ENCODE assay signal across 8 mouse cellular contexts in the genomic region with DNA sequence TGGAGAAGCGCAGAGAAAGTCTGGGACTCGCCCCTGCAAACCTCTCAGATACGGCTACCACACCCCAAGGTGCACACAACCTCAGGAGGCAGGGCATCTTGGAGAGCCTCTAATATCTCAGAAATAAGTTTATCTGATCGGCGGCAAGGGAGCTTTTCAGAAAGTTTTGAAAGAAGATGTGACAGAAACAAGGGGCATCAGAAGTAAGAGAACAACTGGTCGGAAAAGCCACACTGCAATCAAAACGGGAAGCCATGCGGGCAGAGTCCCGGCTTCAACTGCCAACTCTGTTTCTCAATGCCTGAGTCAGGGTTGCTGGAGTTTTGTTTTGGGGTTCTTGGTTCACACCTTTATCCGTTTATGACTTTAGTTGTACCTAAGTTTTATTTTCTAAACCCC. TPM values are rescaled to one million over a fixed set of nuclear protein-coding genes. Genes with fewer than 3 reads are reported as not detected.
DNase-seq lines count a peak whose midpoint lies in the region; ATAC-seq lines count a peak whose summit lies in the region.

No protein-coding gene starts in this region.

- peak overlapping the region; percentile 71 for H3K4me3 ChIP-seq in embryonic facial prominence, embryonic 11.5 days (ENCODE audit: low read depth, low read length)
- peak overlapping the region; percentile 77 for H3K4me3 ChIP-seq in intestine, embryonic 14.5 days (ENCODE audit: low read depth, low read length)
- peak overlapping the region; percentile 52 for H3K4me3 ChIP-seq in midbrain, embryonic 16.5 days (ENCODE audit: low read depth, low read length)

- peak; percentile 21 to 54 for DNase-seq in kidney, postnatal 4 days
- DNase-seq in kidney, postnatal 25 days = no peak
- no peak for DNase-seq in embryonic facial prominence, embryonic 11.5 days (ENCODE audit: low spot score)
- no peak for DNase-seq in intestine, embryonic 14.5 days (ENCODE audit: low spot score)
- no peak for DNase-seq in left cerebral cortex, postnatal 14 days (ENCODE audit: low spot score in 2 of 2)
- DNase-seq in layer of hippocampus, postnatal 25 days (ENCODE audit: extremely low spot score in 1 of 2, low spot score in 1 of 2) = no peak

- peak overlapping the region; percentile 77 for H3K9ac ChIP-seq in embryonic facial prominence, embryonic 11.5 days (replicated peaks; ENCODE audit: low read length)
- peak overlapping the region; percentile 83 for H3K9ac ChIP-seq in intestine, embryonic 14.5 days (ENCODE audit: low read length)
- peak overlapping the region; percentile 76; the same call in 1 of the 2 replicates for H3K9ac ChIP-seq in midbrain, embryonic 16.5 days (ENCODE audit: low read depth, low read length)

- intact Hi-C loops in left cerebral cortex, postnatal 14 days (cut with DNase I) = no loop called here

- no peaks in the 10 kb centered on the region for H3K9me3 ChIP-seq in embryonic facial prominence, embryonic 11.5 days (replicated peaks; ENCODE audit: control insufficient read depth, low read length)
- no peaks in the 10 kb centered on the region for H3K9me3 ChIP-seq in intestine, embryonic 14.5 days (ENCODE audit: control insufficient read depth, low read length)
- no peaks in the 10 kb centered on the region for H3K9me3 ChIP-seq in midbrain, embryonic 16.5 days (replicated peaks; ENCODE audit: control insufficient read depth, low read length, poor library complexity, severe bottlenecking)

- no peak overlapping the region for H3K27ac ChIP-seq in embryonic facial prominence, embryonic 11.5 days (replicated peaks; ENCODE audit: low read depth, low read length)
- H3K27ac ChIP-seq in intestine, embryonic 14.5 days (ENCODE audit: low read depth) = peak overlapping the region; percentile 70; the same call in 1 of the 2 replicates
- H3K27ac ChIP-seq in midbrain, embryonic 16.5 days (ENCODE audit: low read length) = no peak overlapping the region

- WGBS in embryonic facial prominence, embryonic 11.5 days = 16% methylated on average over 10 of the region's 10 CpGs
- 21% methylated on average over 10 of the region's 10 CpGs for WGBS in intestine, embryonic 14.5 days
- WGBS in midbrain, embryonic 16.5 days = 34% methylated on average over 10 of the region's 10 CpGs

- no peaks in the 10 kb centered on the region for H3K36me3 ChIP-seq in embryonic facial prominence, embryonic 11.5 days (replicated peaks; ENCODE audit: control insufficient read depth, insufficient read depth, low read depth, low read length)
- H3K36me3 ChIP-seq in intestine, embryonic 14.5 days (ENCODE audit: control insufficient read depth, insufficient read depth, low read length) = no peaks in the 10 kb centered on the region
- no peaks in the 10 kb centered on the region for H3K36me3 ChIP-seq in midbrain, embryonic 16.5 days (ENCODE audit: control insufficient read depth, insufficient read depth, low read length)

- H3K4me1 ChIP-seq in embryonic facial prominence, embryonic 11.5 days (ENCODE audit: control insufficient read depth, insufficient read depth, low read length) = no peaks in the 10 kb centered on the region; the same call in 1 of the 2 replicates
- peaks cover 55% of the 10 kb centered on the region for H3K4me1 ChIP-seq in intestine, embryonic 14.5 days (replicated peaks; ENCODE audit: control insufficient read depth, insufficient read depth, low read length)
- peaks cover 11% of the 10 kb centered on the region for H3K4me1 ChIP-seq in midbrain, embryonic 16.5 days (ENCODE audit: control insufficient read depth, insufficient read depth, low read length)

- no peak for ATAC-seq in embryonic facial prominence, embryonic 11.5 days (replicated peaks; ENCODE audit: insufficient number of reproducible peaks, low FRiP score, low TSS enrichment, low read depth)
- ATAC-seq in intestine, embryonic 14.5 days (replicated peaks; ENCODE audit: low FRiP score, low TSS enrichment, low read depth) = no peak
- no peak; the same call in 1 of the 2 replicates for ATAC-seq in midbrain, embryonic 16.5 days
- no peak for ATAC-seq in activated CD4-positive, CD25-positive, alpha-beta regulatory T cell, adult 4 months

- peak overlapping the region; percentile 94 for H3K4me2 ChIP-seq in embryonic facial prominence, embryonic 11.5 days (ENCODE audit: low read depth, low read length)
- peak overlapping the region; percentile 82 for H3K4me2 ChIP-seq in intestine, embryonic 14.5 days (ENCODE audit: low read length)
- peak overlapping the region; percentile 99 for H3K4me2 ChIP-seq in midbrain, embryonic 16.5 days (ENCODE audit: low read length)

- peaks cover 4% of the 10 kb centered on the region; the same call in 1 of the 2 replicates for H3K27me3 ChIP-seq in embryonic facial prominence, embryonic 11.5 days (ENCODE audit: control insufficient read depth, insufficient read depth, low read length)
- H3K27me3 ChIP-seq in intestine, embryonic 14.5 days (replicated peaks; ENCODE audit: control insufficient read depth, insufficient read depth, low read length) = no peaks in the 10 kb centered on the region
- peaks cover 11% of the 10 kb centered on the region for H3K27me3 ChIP-seq in midbrain, embryonic 16.5 days (ENCODE audit: control insufficient read depth, insufficient read depth, low read depth, low read length)

RNA-seq across cellular contexts. Expression of a gene that starts 2.3 kb away (rescaled TPM):
- 7.8 and 8.3 TPM in 2 replicates for polyA plus RNA-seq in embryonic facial prominence, embryonic 11.5 days (2014; fragmentation: Nextera tagmentation; extraction: Ambion mirVana)
- polyA plus RNA-seq in intestine, embryonic 14.5 days (2014; fragmentation: Nextera tagmentation; extraction: Ambion mirVana) = 29.1 and 31.4 TPM in 2 replicates
- polyA plus RNA-seq in midbrain, embryonic 16.5 days (2015; fragmentation: Nextera tagmentation; extraction: Ambion mirVana) = 7.8 and 7.9 TPM in 2 replicates
- 100 to 1,000 TPM; 110 to 112 TPM for polyA plus RNA-seq in activated CD4-positive, CD25-positive, alpha-beta regulatory T cell, adult 4 months (2017; shearing (Covaris generic))
- total RNA-seq in left cerebral cortex, postnatal 14 days (2021) = 1 to 10 TPM; 6.4 to 8.5 TPM
- total RNA-seq in layer of hippocampus, postnatal 25 days (2021) = 1 to 10 TPM; 4.3 to 4.8 TPM

RNA-seq across cellular contexts. Expression of a gene that starts 56.3 kb away (rescaled TPM):
- 45.8 and 57.2 TPM in 2 replicates for polyA plus RNA-seq in embryonic facial prominence, embryonic 11.5 days (2014; fragmentation: Nextera tagmentation; extraction: Ambion mirVana)
- polyA plus RNA-seq in intestine, embryonic 14.5 days (2014; fragmentation: Nextera tagmentation; extraction: Ambion mirVana) = 78.7 and 81.2 TPM in 2 replicates
- polyA plus RNA-seq in midbrain, embryonic 16.5 days (2015; fragmentation: Nextera tagmentation; extraction: Ambion mirVana) = 32.6 and 33.9 TPM in 2 replicates
- polyA plus RNA-seq in activated CD4-positive, CD25-positive, alpha-beta regulatory T cell, adult 4 months (2017; shearing (Covaris generic)) = 10 to 100 TPM; 24.1 to 24.2 TPM
- 10 to 100 TPM; 25.1 to 28.5 TPM for total RNA-seq in left cerebral cortex, postnatal 14 days (2021)
- 10 to 100 TPM; 26.1 to 28.7 TPM for total RNA-seq in layer of hippocampus, postnatal 25 days (2021)

Comparison
In these comparisons a context has a peak if more than half of its experiments do, and no peak if none do; other contexts are left out.
1. DNase-seq: peak in kidney, postnatal 4 days (2 of 2); none in kidney, postnatal 25 days (0 of 2), embryonic facial prominence, embryonic 11.5 days (single experiment), intestine, embryonic 14.5 days (single experiment), left cerebral cortex, postnatal 14 days (0 of 2) and layer of hippocampus, postnatal 25 days (0 of 2).
2. Peak in every context shown above with its lines, with median percentiles within 50 percentile points of each other: H3K4me2 ChIP-seq, H3K4me3 ChIP-seq and H3K9ac ChIP-seq.